Comparison of ENCODE assay signal across 8 mouse cellular contexts in the genomic region with DNA sequence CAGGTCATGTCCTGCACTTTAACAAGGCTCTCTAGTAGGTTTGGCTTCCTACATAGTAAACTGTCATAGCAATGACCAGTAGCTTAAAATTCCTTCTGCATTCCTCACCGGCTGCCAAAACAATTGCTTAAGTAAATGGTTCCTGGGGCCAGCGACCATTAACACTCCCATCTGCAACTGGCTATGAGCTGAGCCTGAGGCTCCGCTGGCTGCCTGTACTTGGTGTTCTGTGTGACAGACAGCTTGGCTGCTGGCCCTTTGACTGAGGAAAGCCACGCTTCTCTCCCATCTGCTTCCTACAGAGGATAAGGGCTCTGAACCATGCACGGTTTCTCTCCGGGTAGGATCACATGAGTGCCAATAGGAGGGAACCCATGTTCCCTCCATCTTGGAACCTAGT. TPM values are rescaled to one million over a fixed set of nuclear protein-coding genes. Genes with fewer than 3 reads are reported as not detected.
DNase-seq lines count a peak whose midpoint lies in the region; ATAC-seq lines count a peak whose summit lies in the region.

No protein-coding gene starts in this region.

- no peak overlapping the region for H3K4me3 ChIP-seq in forebrain, embryonic 14.5 days (ENCODE audit: low read depth, low read length)

- H3K4me2 ChIP-seq in forebrain, embryonic 14.5 days (ENCODE audit: low read length) = no peak overlapping the region

- no peaks in the 10 kb centered on the region for H3K36me3 ChIP-seq in forebrain, embryonic 14.5 days (ENCODE audit: control insufficient read depth, insufficient read depth, low read length)

- no peak overlapping the region for H3K9ac ChIP-seq in forebrain, embryonic 14.5 days (ENCODE audit: low read length)

- H3K27me3 ChIP-seq in forebrain, embryonic 14.5 days (replicated peaks; ENCODE audit: control insufficient read depth, insufficient read depth, low read length) = no peaks in the 10 kb centered on the region

- H3K4me1 ChIP-seq in forebrain, embryonic 14.5 days (ENCODE audit: control insufficient read depth, insufficient read depth, low read length) = peaks cover 19% of the 10 kb centered on the region

- no peak overlapping the region for H3K27ac ChIP-seq in forebrain, embryonic 14.5 days (ENCODE audit: low read depth, low read length)

- DNase-seq in cerebellum, adult 9-10 months = peak; percentile 3
- DNase-seq in Muller cell, postnatal 12 days (ENCODE audit: inconsistent ontology term) = peak; percentile 72
- DNase-seq in forebrain, embryonic 14.5 days (ENCODE audit: low spot score) = peak; percentile 84
- peak; percentile 42 for DNase-seq in kidney, adult 18-20 months
- peak; percentile 54 to 89 for DNase-seq in lung, postnatal 4 days
- no peak for DNase-seq in urinary bladder, adult 2 months (ENCODE audit: low spot score)
- DNase-seq in spleen, adult 18-20 months = no peak

- no peaks in the 10 kb centered on the region for H3K9me3 ChIP-seq in forebrain, embryonic 14.5 days (replicated peaks; ENCODE audit: control insufficient read depth, low read length)

- WGBS in forebrain, embryonic 14.5 days = 30% methylated on average over 6 of the region's 6 CpGs

- no peak for ATAC-seq in cerebellum, adult (ENCODE audit: insufficient number of reproducible peaks, low FRiP score, low TSS enrichment)
- peak; percentile 83 for ATAC-seq in forebrain, embryonic 14.5 days

RNA-seq across cellular contexts. Expression of a gene that starts 53.1 kb away (rescaled TPM):
- polyA plus RNA-seq in forebrain, embryonic 14.5 days (2014; fragmentation: Nextera tagmentation; extraction: Ambion mirVana) = 8.7 and 10.7 TPM in 2 replicates
- polyA plus RNA-seq in urinary bladder, adult 2 months (2012; rRNA removed) = 6.8 and 7.7 TPM in 2 replicates

Comparison
In these comparisons a context has a peak if more than half of its experiments do, and no peak if none do; other contexts are left out.
1. DNase-seq: peak in cerebellum, adult 9-10 months (single experiment), Muller cell, postnatal 12 days (single experiment), forebrain, embryonic 14.5 days (single experiment), kidney, adult 18-20 months (single experiment) and lung, postnatal 4 days (2 of 2); none in urinary bladder, adult 2 months (single experiment) and spleen, adult 18-20 months (0 of 2).